Mouse (Mus musculus): ENCODE data around the gene Tepsin. TPM values are rescaled to one million over a fixed set of nuclear protein-coding genes. Genes with fewer than 3 reads are reported as not detected.

Tepsin gene
- total RNA-seq, 2 experiments from 2014 or later = 8.7 to 9.6 TPM

Small RNA genes within 50 kb of the gene (microRNA-seq; reads per million reads assigned to microRNA genes)
- not detected for gene Gm25948

Other genes with a start within 250 kb of the Tepsin start
- gene Chmp6, start 185.3 kb downstream of the Tepsin start, total RNA-seq (2021) = 10 to 100 TPM; 37.3 to 37.9 TPM
- gene Baiap2, start 156.0 kb downstream of the Tepsin start, total RNA-seq (2021) = 1 to 10 TPM; 8.1 to 8.5 TPM
- gene Aatk, start 51.6 kb downstream of the Tepsin start, total RNA-seq (2021) = 10 to 100 TPM; 25.9 to 29.2 TPM
- gene Cep131, start 11.9 kb downstream of the Tepsin start, total RNA-seq (2021) = 10 to 100 TPM; 22.5 to 24.4 TPM
- gene Ndufaf8, start 197 bp upstream of the Tepsin start, total RNA-seq (2021) = 10 to 100 TPM; 44.2 to 44.3 TPM
- gene Slc38a10, start 52.6 kb upstream of the Tepsin start, total RNA-seq (2021) = 100 to 1,000 TPM in 1 of 2 experiments, 10 to 100 TPM in 1; 88.6 to 100 TPM
- 10 to 100 TPM; 13.6 to 15.1 TPM for gene Bahcc1, start 134.2 kb upstream of the Tepsin start, total RNA-seq (2021)
- gene Actg1, start 249.8 kb upstream of the Tepsin start, total RNA-seq (2021) = 100 to 1,000 TPM; 861 to 883 TPM